Mouse (Mus musculus): Measurements from ENCODE around the gene Rfc2. TPM values are rescaled to one million over a fixed set of nuclear protein-coding genes. Genes with fewer than 3 reads are reported as not detected.
"Not testable (repeated sequence)": the region's sequence is repeated elsewhere in the genome, so short reads cannot be mapped to it uniquely, and the experiment has no call there.

Gene Rfc2
- total and polyA plus RNA-seq, 3 experiments: 304 to 424 TPM; not detected in 1

DNA sequence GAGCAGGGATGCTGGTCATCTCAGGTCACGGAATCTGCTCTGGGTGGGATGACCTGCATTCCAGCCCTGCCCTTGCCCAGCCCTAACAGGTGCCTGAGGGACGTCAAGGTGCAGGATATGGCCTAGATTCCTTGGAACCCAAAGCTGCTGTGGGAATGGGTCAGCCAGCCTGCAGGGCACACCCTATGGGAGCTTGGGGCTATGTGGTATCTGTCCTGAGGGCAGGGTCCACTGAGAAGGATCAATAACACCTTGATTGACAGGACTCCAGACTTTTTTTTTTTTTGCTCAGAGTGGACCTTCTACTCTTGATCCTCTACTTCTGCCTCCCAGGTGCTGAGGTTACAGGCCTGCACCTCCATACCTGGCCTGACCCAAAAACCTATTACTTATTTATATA lies 66.2 kb downstream of the Rfc2 start:
- Histone ChIP-seq H3K9me3 (replicated peaks; ENCODE audit: insufficient read depth, low read length) (no peaks in the 10 kb centered on the region), H3K27ac (ENCODE audit: control insufficient read depth, low read depth, low read length) (no peak overlapping the region), H3K27me3 (ENCODE audit: control insufficient read depth in 1 of 2, insufficient read depth in 2 of 2, low read length in 2 of 2) (no peaks in the 10 kb centered on the region), H3K4me3 (ENCODE audit: control insufficient read depth in 1 of 2, insufficient read depth in 1 of 2, low read depth in 2 of 2, low read length in 2 of 2) (no peak overlapping the region), H3K4me1 (ENCODE audit: control insufficient read depth in 1 of 2, insufficient read depth in 2 of 2, low read length in 2 of 2) (no peaks in the 10 kb centered on the region), H3K79me2 (ENCODE audit: control insufficient read depth, insufficient read depth, low read length, poor library complexity) (no peaks in the 10 kb centered on the region), H3K36me3 (ENCODE audit: control insufficient read depth in 1 of 2, insufficient read depth in 2 of 2, low read length in 2 of 2) (no peaks in the 10 kb centered on the region), H3K9ac (ENCODE audit: control insufficient read depth, low read depth, low read length, poor library complexity, severe bottlenecking) (no peak overlapping the region)
- DNase-seq (ENCODE audit: low read depth, low spot score): no peak
- TF ChIP-seq HCFC1 (IDR thresholded peaks at IDR 0.05; ENCODE audit: low read depth, low read length): no peak
- TF ChIP-seq MEF2A (IDR thresholded peaks at IDR 0.05; ENCODE audit: extremely low read depth, insufficient replicate concordance, low read depth, low read length, poor library complexity, severe bottlenecking): no peak
- TF ChIP-seq NRF1 (IDR thresholded peaks at IDR 0.05; ENCODE audit: insufficient read depth, low read depth, low read length, poor library complexity, severe bottlenecking): no peak
- TF ChIP-seq CTCF (IDR thresholded peaks at IDR 0.05 in 2 of 3, conservative IDR thresholded peaks at IDR 0.05 in 1 of 3; ENCODE audit: control insufficient read depth in 1 of 3, insufficient read depth in 1 of 3, low read depth in 2 of 3, low read length in 3 of 3, poor library complexity in 1 of 3, severe bottlenecking in 1 of 3): no peak
- TF ChIP-seq ZMIZ1 (IDR thresholded peaks at IDR 0.05; ENCODE audit: low read depth, low read length): no peak

DNA sequence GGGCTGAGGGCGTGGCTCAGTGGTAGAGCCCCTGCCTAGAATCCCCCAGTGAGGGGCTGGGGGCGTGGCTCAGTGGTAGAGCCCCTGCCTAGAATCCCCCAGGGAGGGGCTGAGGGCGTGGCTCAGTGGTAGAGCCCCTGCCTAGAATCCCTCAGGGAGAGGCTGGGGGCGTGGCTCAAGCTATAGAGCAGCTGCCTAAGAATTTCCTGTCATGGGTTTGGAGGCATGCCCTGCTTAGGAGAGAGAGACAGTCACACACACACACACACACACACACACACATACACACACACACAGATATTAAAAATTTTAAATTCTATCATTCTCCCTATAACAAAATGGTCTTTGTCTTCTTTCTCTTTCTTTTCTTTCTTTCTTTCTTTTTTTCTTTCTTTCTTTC lies 67.8 kb downstream of the Rfc2 start:
- H3K9ac ChIP-seq (ENCODE audit: control insufficient read depth, low read depth, low read length, poor library complexity, severe bottlenecking); H3K4me1 ChIP-seq (ENCODE audit: control insufficient read depth in 1 of 2, insufficient read depth in 2 of 2, low read length in 2 of 2); H3K27me3 ChIP-seq (ENCODE audit: control insufficient read depth in 1 of 2, insufficient read depth in 2 of 2, low read length in 2 of 2); H3K79me2 ChIP-seq (ENCODE audit: control insufficient read depth, insufficient read depth, low read length, poor library complexity); H3K36me3 ChIP-seq (ENCODE audit: control insufficient read depth in 1 of 2, insufficient read depth in 2 of 2, low read length in 2 of 2); DNase-seq (ENCODE audit: low read depth, low spot score); H3K9me3 ChIP-seq (replicated peaks; ENCODE audit: insufficient read depth, low read length); H3K4me3 ChIP-seq (ENCODE audit: control insufficient read depth in 1 of 2, insufficient read depth in 1 of 2, low read depth in 2 of 2, low read length in 2 of 2); H3K27ac ChIP-seq (ENCODE audit: control insufficient read depth, low read depth, low read length): not testable (repeated sequence)

DNA sequence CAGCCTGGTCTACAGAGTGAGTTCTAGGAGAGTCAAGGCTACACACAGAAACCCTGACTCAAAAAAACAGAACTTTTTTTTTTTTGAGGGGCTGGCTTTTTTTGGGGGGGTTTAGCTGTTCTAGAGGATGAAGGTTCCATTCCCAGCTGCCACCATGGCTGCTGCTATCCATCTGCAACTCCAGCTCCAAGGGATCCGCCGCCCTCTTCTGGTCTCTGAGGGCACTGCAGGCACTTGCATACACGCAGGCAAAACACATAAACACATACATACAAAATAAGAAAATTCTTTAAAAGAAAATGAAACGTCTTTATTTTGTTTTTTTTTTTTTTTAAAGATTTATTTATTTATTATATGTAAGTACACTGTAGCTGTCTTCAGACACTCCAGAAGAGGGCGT lies 69.8 kb downstream of the Rfc2 start:
- peak; percentile 80 for DNase-seq (ENCODE audit: low read depth, low spot score)
- TF ChIP-seq EP300 (IDR thresholded peaks at IDR 0.05; ENCODE audit: low read depth in 1 of 2, low read length in 2 of 2) (no peak), GATA1 (IDR thresholded peaks at IDR 0.05; ENCODE audit: low read depth, low read length) (no peak), UBTF (IDR thresholded peaks at IDR 0.05; ENCODE audit: borderline replicate concordance, insufficient read depth, low read depth, low read length) (no peak), USF2 (IDR thresholded peaks at IDR 0.05; ENCODE audit: borderline replicate concordance in 1 of 2, insufficient read depth in 1 of 2, low read depth in 1 of 2, low read length in 2 of 2) (no peak), POLR2A (IDR thresholded peaks at IDR 0.05; ENCODE audit: control insufficient read depth in 1 of 2, insufficient read depth in 1 of 2, low read depth in 1 of 2, low read length in 2 of 2, poor library complexity in 1 of 2) (no peak), BHLHE40 (IDR thresholded peaks at IDR 0.05; ENCODE audit: borderline replicate concordance, low read depth, low read length) (no peak), USF1 (IDR thresholded peaks at IDR 0.05; ENCODE audit: low read depth, low read length) (no peak), ETS1 (IDR thresholded peaks at IDR 0.05; ENCODE audit: low read depth, low read length) (no peak), TCF12 (IDR thresholded peaks at IDR 0.05; ENCODE audit: low read depth, low read length) (no peak), POLR2AphosphoS5 (IDR thresholded peaks at IDR 0.05; ENCODE audit: borderline replicate concordance, low read depth, low read length) (no peak), CTCF (IDR thresholded peaks at IDR 0.05 in 2 of 3, conservative IDR thresholded peaks at IDR 0.05 in 1 of 3; ENCODE audit: control insufficient read depth in 1 of 3, insufficient read depth in 1 of 3, low read depth in 2 of 3, low read length in 3 of 3, poor library complexity in 1 of 3, severe bottlenecking in 1 of 3) (peak; percentile 67 to 85 (median 83)), MYC (IDR thresholded peaks at IDR 0.05; ENCODE audit: low read depth, low read length) (no peak), GABPA (IDR thresholded peaks at IDR 0.05; ENCODE audit: low read depth, low read length) (no peak), ZC3H11A (IDR thresholded peaks at IDR 0.05; ENCODE audit: low read depth, low read length) (peak; percentile 76), RCOR1 (IDR thresholded peaks at IDR 0.05; ENCODE audit: low read depth, low read length) (no peak), MXI1 (IDR thresholded peaks at IDR 0.05; ENCODE audit: low read depth, low read length) (no peak), SIN3A (IDR thresholded peaks at IDR 0.05; ENCODE audit: low read length) (no peak), RAD21 (IDR thresholded peaks at IDR 0.05; ENCODE audit: low read depth, low read length) (peak; percentile 72), KAT2A (conservative IDR thresholded peaks at IDR 0.05; ENCODE audit: low read depth, low read length) (no peak), TAL1 (IDR thresholded peaks at IDR 0.05; ENCODE audit: low read length) (no peak), SMC3 (IDR thresholded peaks at IDR 0.05; ENCODE audit: low read depth, low read length) (peak; percentile 81), ELF1 (IDR thresholded peaks at IDR 0.05; ENCODE audit: low read depth, low read length) (no peak)

More for the DNA sequence above, 69.8 kb downstream of the Rfc2 start:
- H3K9me3 ChIP-seq (replicated peaks; ENCODE audit: insufficient read depth, low read length): no peaks in the 10 kb centered on the region
- H3K4me1 ChIP-seq (ENCODE audit: control insufficient read depth in 1 of 2, insufficient read depth in 2 of 2, low read length in 2 of 2): no peaks in the 10 kb centered on the region
- no peaks in the 10 kb centered on the region for H3K27me3 ChIP-seq (ENCODE audit: control insufficient read depth in 1 of 2, insufficient read depth in 2 of 2, low read length in 2 of 2)
- no peak overlapping the region for H3K4me3 ChIP-seq (ENCODE audit: control insufficient read depth in 1 of 2, insufficient read depth in 1 of 2, low read depth in 2 of 2, low read length in 2 of 2)
- no peak overlapping the region for H3K27ac ChIP-seq (ENCODE audit: control insufficient read depth, low read depth, low read length)
- H3K36me3 ChIP-seq (ENCODE audit: control insufficient read depth in 1 of 2, insufficient read depth in 2 of 2, low read length in 2 of 2): no peaks in the 10 kb centered on the region
- H3K9ac ChIP-seq (ENCODE audit: control insufficient read depth, low read depth, low read length, poor library complexity, severe bottlenecking): no peak overlapping the region
- H3K79me2 ChIP-seq (ENCODE audit: control insufficient read depth, insufficient read depth, low read length, poor library complexity): no peaks in the 10 kb centered on the region

Data from MEL (cell line).